Mouse (Mus musculus): ENCODE measurements around the gene Grik1.

Grik1 gene

GRCm38 (mm10) chr16:87853451-87854085, 436.5 kb downstream of the Grik1 start:
- DNase-seq (ENCODE audit: low spot score): no peak

DNA sequence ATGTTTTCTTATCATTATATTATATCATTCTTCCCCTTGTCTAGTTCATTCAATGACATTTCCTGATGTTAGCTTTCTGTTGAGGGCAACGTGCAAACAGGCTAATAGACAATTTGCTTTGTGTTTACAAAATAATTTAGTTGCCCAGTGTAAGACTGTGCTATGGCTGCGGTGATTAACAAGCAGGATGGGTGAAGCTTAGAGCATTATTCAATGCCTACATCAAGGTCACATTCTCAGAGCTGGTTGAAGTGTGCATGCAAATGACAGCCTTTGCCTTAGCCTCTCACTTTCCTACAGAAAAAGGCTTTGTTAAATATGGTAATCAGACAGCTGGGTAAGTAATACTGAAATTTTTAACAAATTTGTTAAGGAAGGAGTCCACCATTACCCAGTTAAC, 438.5 kb downstream of the Grik1 start:
- no peak for DNase-seq (ENCODE audit: low spot score)

- DNase-seq (ENCODE audit: low spot score): no peak
Measured at GRCm38 (mm10) chr16:87848799-87849198, 441.3 kb downstream of the Grik1 start.

Measured in testis, postnatal 14 days (tissue).